Mouse (Mus musculus) right cerebral cortex, postnatal 14 days (tissue): Measurements from ENCODE around the gene Donson.

Experiments
- DNase-seq: peaks from one replicate; pipeline ENCODE4 v3.0.0; 2022

Donson gene

DNA sequence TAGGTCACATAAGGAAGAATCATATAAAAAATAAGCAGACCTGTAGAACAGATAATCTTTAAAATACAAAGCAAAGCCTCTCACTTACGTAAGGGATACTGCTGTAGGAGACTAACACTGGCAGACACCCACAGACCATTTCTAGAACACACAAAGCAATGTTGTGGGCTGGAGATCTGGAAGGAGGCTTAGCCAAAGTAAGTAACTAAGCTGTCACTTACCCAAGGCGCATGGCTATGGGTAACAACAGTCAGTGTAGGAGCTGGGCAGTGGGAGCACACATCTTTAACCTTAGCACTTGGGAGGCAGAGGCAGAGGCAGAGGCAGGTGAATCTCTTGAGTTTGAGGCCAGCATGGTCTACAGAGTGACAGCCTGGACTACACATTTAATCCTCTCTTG lies 48.9 kb downstream of the Donson start:
- no peak for DNase-seq

DNA sequence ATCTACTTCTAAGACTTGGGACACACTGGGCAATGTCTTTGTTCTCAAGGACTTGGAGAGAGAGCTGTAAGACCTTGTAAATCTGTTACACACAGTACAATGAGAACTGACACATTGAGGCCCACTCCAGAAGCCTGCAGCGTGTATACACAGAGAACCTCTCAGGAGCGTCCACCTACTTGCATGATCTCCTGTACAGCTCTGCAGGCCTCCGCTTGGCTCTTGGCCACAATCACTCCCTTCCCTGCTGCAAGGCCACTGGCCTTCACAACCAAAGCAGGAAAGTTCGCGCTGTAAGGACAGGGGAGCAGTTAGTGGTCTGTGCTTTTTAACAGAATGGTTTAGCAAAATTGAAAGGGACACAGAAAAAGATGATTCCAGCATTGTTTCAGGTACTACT lies 49.4 kb downstream of the Donson start:
- no peak for DNase-seq

DNA sequence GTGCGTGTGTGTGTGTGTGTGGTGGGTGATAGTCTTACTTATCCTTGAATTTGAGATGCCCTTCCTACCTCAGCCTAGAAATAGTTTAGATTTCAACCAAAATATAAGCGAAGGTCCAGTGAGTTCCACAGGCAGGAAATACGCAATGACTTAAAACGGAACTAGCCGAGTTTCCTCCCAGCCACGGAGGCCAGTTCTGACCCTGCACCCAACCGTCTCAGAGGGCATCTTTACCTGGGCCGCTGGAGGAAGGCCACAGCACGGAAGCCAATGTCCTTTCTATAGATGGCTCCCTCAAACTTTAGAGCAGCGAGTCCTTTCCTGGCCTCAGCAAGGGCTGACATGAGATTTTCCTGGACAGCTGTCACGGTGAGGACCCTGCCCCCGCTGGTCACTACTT lies 54.9 kb downstream of the Donson start:
- DNase-seq, result no peak

DNA sequence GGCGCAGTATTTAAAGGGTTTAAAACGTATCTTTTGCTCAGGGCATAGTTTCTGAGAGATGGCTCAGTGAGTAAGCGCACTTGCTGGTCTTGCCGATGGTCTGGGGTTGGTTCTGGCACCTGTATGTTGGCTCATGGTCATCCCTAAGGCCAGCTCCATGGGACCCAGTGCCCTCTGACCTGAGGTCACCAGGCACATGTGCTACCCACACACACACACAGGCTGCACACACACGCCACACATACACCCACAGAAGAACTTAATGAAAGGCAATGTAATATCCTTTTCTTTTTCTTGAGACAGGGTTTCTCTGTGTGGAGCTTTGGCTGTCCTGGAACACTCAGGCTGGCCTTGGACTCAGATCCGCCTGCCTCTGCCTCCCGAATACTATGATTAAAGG lies 55.6 kb downstream of the Donson start:
- no peak for DNase-seq

DNA sequence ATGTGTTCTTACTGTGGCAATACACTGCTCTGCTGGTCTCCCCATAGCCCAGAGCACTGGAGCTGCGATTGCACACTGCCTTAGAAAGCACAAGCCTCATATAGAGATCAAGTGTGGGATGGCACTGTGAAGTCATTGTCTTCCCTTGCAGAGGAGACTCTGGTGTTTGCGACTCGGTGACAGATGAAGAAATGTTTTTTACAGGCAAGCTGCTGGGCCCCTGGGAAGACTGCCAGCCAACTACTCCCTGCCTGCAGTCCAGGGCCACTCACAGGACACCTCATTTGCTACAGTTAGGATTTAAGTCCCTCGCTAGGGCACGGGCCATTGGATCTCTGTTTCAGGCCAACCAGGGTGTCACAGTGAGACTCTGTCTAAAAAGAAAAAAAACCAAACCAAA lies 56.1 kb downstream of the Donson start:
- no peak for DNase-seq

DNA sequence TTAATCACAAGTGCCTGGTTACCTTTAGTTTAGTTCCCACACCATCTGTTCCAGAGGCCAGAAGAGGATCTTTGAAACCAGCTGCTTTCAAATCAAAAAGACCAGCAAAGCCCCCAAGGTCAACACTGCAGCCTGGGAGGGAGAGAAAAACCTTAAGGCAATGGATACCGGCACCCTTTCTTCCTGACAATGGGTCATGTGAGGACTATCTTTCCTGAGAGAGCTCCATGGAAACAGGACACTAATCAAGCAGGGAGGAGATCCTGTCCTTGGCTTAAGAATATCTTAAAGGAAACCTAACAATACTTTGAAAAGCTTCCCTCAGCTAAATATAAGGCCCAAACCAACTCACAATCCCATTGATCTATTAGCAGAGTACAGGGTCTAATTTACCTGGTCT lies 58.0 kb downstream of the Donson start:
- DNase-seq, result no peak

DNA sequence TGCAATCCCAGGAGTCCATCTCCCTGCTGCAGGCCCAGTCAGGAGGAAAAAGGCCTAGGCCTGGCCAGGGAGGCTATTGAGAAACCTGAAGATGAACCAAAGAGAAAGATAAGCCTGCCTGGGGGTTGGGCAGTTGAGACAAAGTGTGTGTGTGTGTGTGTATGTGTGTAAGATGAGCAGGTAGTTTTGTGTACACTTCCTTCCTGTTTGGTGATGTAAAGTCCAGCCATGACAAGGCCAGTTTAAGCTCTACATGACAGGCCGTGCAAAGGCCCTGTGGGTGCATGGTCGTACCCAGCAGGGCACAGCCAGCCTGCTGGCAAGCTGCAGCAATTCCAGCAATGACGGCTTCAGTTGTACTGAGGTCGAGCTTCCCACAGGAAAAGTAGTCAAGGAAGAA lies 58.8 kb downstream of the Donson start:
- no peak for DNase-seq

DNA sequence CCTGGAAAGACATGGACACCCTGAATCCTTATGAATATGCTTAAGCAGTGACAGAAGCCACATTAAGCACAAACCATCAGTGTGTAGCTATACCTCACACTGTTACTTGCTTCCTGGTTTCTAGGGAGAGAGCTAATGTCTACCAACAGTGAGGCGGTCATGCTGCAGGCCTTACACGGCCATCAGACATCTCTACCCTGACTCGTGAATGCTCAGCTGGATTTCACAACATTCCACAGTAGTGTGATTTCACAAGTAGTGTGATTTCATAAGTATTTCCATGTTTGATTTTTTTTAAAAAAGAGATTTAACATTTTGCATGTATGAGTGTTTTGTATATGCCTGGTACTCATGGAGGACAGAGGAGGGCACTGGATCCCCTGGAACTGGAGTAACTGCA lies 59.9 kb downstream of the Donson start:
- DNase-seq, result no peak

DNA sequence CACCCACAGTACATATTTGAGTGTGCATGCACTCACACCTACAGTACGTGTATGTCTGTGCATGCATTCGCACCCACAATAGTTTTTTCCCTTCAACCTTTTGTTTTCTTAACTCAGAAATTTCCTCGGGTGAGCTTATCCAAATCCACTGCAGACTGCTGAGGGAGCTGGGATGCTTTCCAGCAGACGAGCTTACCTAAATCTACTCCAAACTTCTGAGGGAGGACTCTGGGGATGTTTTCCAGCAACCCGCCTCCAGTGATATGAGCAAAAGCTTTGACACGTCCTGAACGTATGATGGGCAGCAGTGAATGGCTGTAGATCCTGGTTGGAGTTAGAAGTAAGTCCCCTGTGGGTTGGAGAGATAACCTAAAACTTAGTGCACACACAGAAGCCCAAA lies 60.7 kb downstream of the Donson start:
- DNase-seq, result no peak
